ENCODE assay signal across 8 mouse cellular contexts in the genomic region with DNA sequence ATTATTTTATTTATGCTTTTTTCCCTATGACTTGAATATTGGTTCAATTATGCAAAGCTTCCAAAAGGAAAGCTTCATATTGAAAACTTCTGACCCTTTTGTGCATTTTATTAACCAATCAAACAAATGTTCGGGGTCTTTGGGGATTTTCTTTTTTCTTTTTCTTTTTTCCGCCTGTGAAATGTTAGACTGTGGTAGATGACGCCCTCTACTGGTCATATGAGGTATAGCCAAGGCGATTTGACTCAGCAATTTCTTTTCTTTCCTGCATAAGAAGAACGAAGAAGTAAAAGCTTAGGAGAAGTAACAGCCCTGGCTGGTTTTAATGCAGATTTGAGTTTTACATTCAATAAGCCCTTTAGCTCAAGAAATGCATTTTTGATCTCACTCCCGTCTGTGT.
DNase-seq lines count a peak whose midpoint lies in the region; ATAC-seq and TF ChIP-seq lines count a peak whose summit lies in the region.

No protein-coding gene starts in this region.

- no peak overlapping the region for H3K9ac ChIP-seq in midbrain, embryonic 11.5 days (ENCODE audit: low read length)
- no peak overlapping the region for H3K9ac ChIP-seq in midbrain, embryonic 15.5 days

- no peak overlapping the region for H3K4me3 ChIP-seq in midbrain, embryonic 11.5 days (ENCODE audit: low read depth, low read length)
- H3K4me3 ChIP-seq in midbrain, embryonic 15.5 days = no peak overlapping the region
- H3K4me3 ChIP-seq in left cerebral cortex, adult 2 months = no peak overlapping the region

- peak; percentile 88 for TF ChIP-seq CTCF in left cerebral cortex, adult 2 months (IDR thresholded peaks at IDR 0.05)

- peak; percentile 6 to 48 for DNase-seq in frontal cortex, postnatal 36 days (ENCODE audit: low spot score in 2 of 2)
- DNase-seq in frontal cortex, postnatal 14 days (ENCODE audit: low spot score in 2 of 2) = no peak
- DNase-seq in midbrain, embryonic 11.5 days (ENCODE audit: low spot score, missing footprints) = peak; percentile 97
- peak; percentile 59 to 73 for DNase-seq in cerebellum, postnatal 10 days
- DNase-seq in left cerebral cortex, adult 2 months (ENCODE audit: extremely low spot score in 1 of 2, low spot score in 2 of 2) = peak; percentile 9 to 13
- DNase-seq in telencephalon, adult 2 months (ENCODE audit: low read depth, low spot score) = peak; percentile 29
- no peak for DNase-seq in gastrocnemius, postnatal 36 days

- no peaks in the 10 kb centered on the region for H3K36me3 ChIP-seq in midbrain, embryonic 11.5 days (ENCODE audit: control insufficient read depth, insufficient read depth, low read length)
- no peaks in the 10 kb centered on the region for H3K36me3 ChIP-seq in midbrain, embryonic 15.5 days (replicated peaks)

- H3K27ac ChIP-seq in midbrain, embryonic 11.5 days (ENCODE audit: low read depth, low read length) = no peak overlapping the region
- no peak overlapping the region for H3K27ac ChIP-seq in midbrain, embryonic 15.5 days
- no peak overlapping the region for H3K27ac ChIP-seq in left cerebral cortex, adult 2 months

- intact Hi-C loops in left cerebral cortex, adult 2 months (cut with DNase I) = loop anchor here (2.0 to 5.0 kb wide), 3 partner anchors 140 to 1933 kb away; a partner anchor contains a TSS
- intact Hi-C loops in gastrocnemius, postnatal 36 days (cut with DNase I) = no loop called here

- no peaks in the 10 kb centered on the region for H3K27me3 ChIP-seq in midbrain, embryonic 11.5 days (ENCODE audit: control insufficient read depth, insufficient read depth, low read length)
- no peaks in the 10 kb centered on the region for H3K27me3 ChIP-seq in midbrain, embryonic 15.5 days (replicated peaks)

- peaks cover 3% of the 10 kb centered on the region; the same call in 1 of the 2 replicates for H3K4me1 ChIP-seq in midbrain, embryonic 11.5 days (ENCODE audit: control insufficient read depth, insufficient read depth, low read length)
- no peaks in the 10 kb centered on the region for H3K4me1 ChIP-seq in midbrain, embryonic 15.5 days

- H3K9me3 ChIP-seq in midbrain, embryonic 11.5 days (ENCODE audit: control insufficient read depth, low read length) = no peaks in the 10 kb centered on the region
- H3K9me3 ChIP-seq in midbrain, embryonic 15.5 days = no peaks in the 10 kb centered on the region

- ATAC-seq in midbrain, embryonic 11.5 days (ENCODE audit: low FRiP score) = no peak
- ATAC-seq in midbrain, embryonic 15.5 days (replicated peaks) = no peak

- 10% methylated on average over 6 of the region's 6 CpGs for WGBS in midbrain, embryonic 11.5 days
- 9% methylated on average over 6 of the region's 6 CpGs for WGBS in midbrain, embryonic 15.5 days

- H3K4me2 ChIP-seq in midbrain, embryonic 11.5 days = no peak overlapping the region
- H3K4me2 ChIP-seq in midbrain, embryonic 15.5 days = no peak overlapping the region

Comparison
In these comparisons a context has a peak if more than half of its experiments do, and no peak if none do; other contexts are left out.
1. DNase-seq: peak in frontal cortex, postnatal 36 days (2 of 2), midbrain, embryonic 11.5 days (single experiment), cerebellum, postnatal 10 days (2 of 2), left cerebral cortex, adult 2 months (2 of 2) and telencephalon, adult 2 months (single experiment); none in frontal cortex, postnatal 14 days (0 of 2) and gastrocnemius, postnatal 36 days (0 of 2).